Mouse (Mus musculus) neural tube, embryonic 15.5 days (tissue): Measurements from ENCODE around the gene Cdkal1. TPM values are rescaled to one million over a fixed set of nuclear protein-coding genes. Genes with fewer than 3 reads are reported as not detected.

ENCODE experiments used
- ATAC-seq: fragments of 200-750 bp; cut with Nextera tagmentation; 2 replicates; pipeline ENCODE4 v1.8.0; 2017; ENCODE audit warnings: mild to moderate bottlenecking, moderate TSS enrichment, moderate library complexity; ENCODE audit not compliant: low FRiP score
- H3K27ac ChIP-seq: fragments of 300-500 bp; sonication (generic); replicated peaks from 2 replicates; pipeline ENCODE4 v1.5.1; 2015; ENCODE audit warnings: mild to moderate bottlenecking, inconsistent platforms
- H3K27me3 ChIP-seq: fragments of 300-500 bp; sonication (generic); replicated peaks from 2 replicates; pipeline ENCODE4 v1.6.1; 2015; ENCODE audit warnings: inconsistent platforms
- H3K36me3 ChIP-seq: fragments of 300-500 bp; sonication (generic); 2 replicates; pipeline ENCODE4 v1.6.1; 2015; ENCODE audit warnings: inconsistent platforms
- H3K4me1 ChIP-seq: fragments of 300-500 bp; sonication (generic); 2 replicates; pipeline ENCODE4 v1.6.1; 2015; ENCODE audit warnings: inconsistent platforms
- H3K4me2 ChIP-seq: fragments of 300-500 bp; sonication (generic); 2 replicates; pipeline ENCODE4 v1.6.1; 2015; ENCODE audit warnings: inconsistent platforms, mild to moderate bottlenecking, moderate library complexity
- H3K4me3 ChIP-seq: fragments of 300-500 bp; sonication (generic); replicated peaks from 2 replicates; pipeline ENCODE4 v1.5.1; 2015; ENCODE audit warnings: mild to moderate bottlenecking, inconsistent platforms
- H3K9ac ChIP-seq: fragments of 300-500 bp; sonication (generic); replicated peaks from 2 replicates; pipeline ENCODE4 v1.6.1; 2015; ENCODE audit warnings: mild to moderate bottlenecking, inconsistent platforms
- H3K9me3 ChIP-seq: fragments of 300-500 bp; sonication (generic); replicated peaks from 2 replicates; pipeline ENCODE4 v1.6.1; 2016; ENCODE audit warnings: inconsistent platforms
- WGBS: fragments of 180-500 bp; shearing (Covaris S2); methylation state at CpG from one replicate; pipeline ENCODE4 v1.1.7; 2015; ENCODE audit warnings: mixed read lengths; 5-methylcytosine and 5-hydroxymethylcytosine counted together
- polyA plus RNA-seq: library from polyadenylated mRNA; unstranded; fragments of >200 nt; fragmentation: Nextera tagmentation; extraction: Ambion mirVana; gene quantifications from 2 replicates; pipeline ENCODE4 v1.2.1, GENCODE M21; 2015

Gene Cdkal1
- polyA plus RNA-seq, 1 experiment from 2014 or later = 20.4 TPM

- Histone ChIP-seq H3K4me3 (no peak overlapping the region), H3K4me1 (no peaks in the 10 kb centered on the region), H3K9me3 (no peaks in the 10 kb centered on the region), H3K27me3 (no peaks in the 10 kb centered on the region), H3K9ac (no peak overlapping the region), H3K4me2 (no peak overlapping the region), H3K36me3 (no peaks in the 10 kb centered on the region), H3K27ac (no peak overlapping the region)
- ATAC-seq = no peak
Measured at GRCm38 (mm10) chr13:29734496-29734895, 121.0 kb downstream of the Cdkal1 start.

DNA sequence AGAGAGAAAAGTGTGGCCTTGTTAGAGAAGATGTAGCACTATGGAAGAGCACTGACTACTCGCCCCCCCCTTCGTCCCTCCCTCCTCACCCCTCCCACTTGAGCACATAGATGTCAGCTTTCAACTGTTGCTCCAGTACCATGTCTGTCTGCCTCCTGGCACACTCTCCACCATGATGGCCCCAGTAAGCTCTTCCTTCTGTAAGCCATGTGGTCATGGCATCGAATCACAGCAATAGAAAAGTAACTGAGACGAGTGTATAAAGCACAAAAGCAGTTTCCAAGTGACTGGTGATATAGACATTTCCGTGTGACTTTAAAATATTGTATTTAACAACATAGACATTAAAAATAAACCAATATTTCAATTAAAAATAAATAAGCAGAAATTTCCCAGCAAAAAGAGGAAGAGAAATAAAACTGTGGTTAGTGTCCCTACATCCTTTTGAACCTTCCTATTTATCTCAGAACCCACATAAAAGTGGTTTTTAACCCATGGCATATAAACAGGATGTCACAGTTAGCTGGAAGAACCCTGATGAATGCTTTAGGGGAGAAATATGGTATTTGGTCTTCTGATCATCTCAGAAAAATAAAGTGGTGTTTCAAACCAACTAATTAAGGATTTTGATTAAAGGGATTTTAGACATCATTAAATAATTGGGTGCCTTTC, 129.2 kb downstream of the Cdkal1 start:
- Histone ChIP-seq H3K4me1 (0 out of 2 replicates have a peak, but pooled peaks cover 3% of the 10 kb centered on the region), H3K9me3 (no peaks in the 10 kb centered on the region), H3K4me3 (no peak overlapping the region), H3K27ac (no peak overlapping the region), H3K4me2 (no peak overlapping the region), H3K9ac (no peak overlapping the region), H3K27me3 (no peaks in the 10 kb centered on the region), H3K36me3 (no peaks in the 10 kb centered on the region)
- ATAC-seq = no peak
- WGBS = 88% methylated on average over 5 of the region's 5 CpGs

GRCm38 (mm10) chr13:29724855-29725254, 130.6 kb downstream of the Cdkal1 start:
- no peak overlapping the region for H3K4me3 ChIP-seq
- H3K36me3 ChIP-seq = no peaks in the 10 kb centered on the region
- H3K27me3 ChIP-seq = no peaks in the 10 kb centered on the region
- H3K4me2 ChIP-seq = no peak overlapping the region
- WGBS = 53% methylated on average over 6 of the region's 6 CpGs
- H3K9me3 ChIP-seq = no peaks in the 10 kb centered on the region
- no peak overlapping the region; the same call in 1 of the 2 replicates for H3K27ac ChIP-seq
- H3K4me1 ChIP-seq = 0 out of 2 replicates have a peak, but pooled peaks cover 3% of the 10 kb centered on the region
- H3K9ac ChIP-seq = no peak overlapping the region
- 0 out of 2 replicates have a peak, but pooled peaks have one; percentile 53 for ATAC-seq

GRCm38 (mm10) chr13:29723150-29723549, 132.3 kb downstream of the Cdkal1 start:
- 0 out of 2 replicates have a peak, but pooled peaks cover 3% of the 10 kb centered on the region for H3K4me1 ChIP-seq
- no peak overlapping the region for H3K4me3 ChIP-seq
- 41% methylated on average over 1 of the region's 1 CpGs for WGBS
- no peaks in the 10 kb centered on the region for H3K9me3 ChIP-seq
- no peak overlapping the region for H3K27ac ChIP-seq
- H3K9ac ChIP-seq = no peak overlapping the region
- ATAC-seq = no peak
- no peaks in the 10 kb centered on the region for H3K36me3 ChIP-seq
- no peak overlapping the region for H3K4me2 ChIP-seq
- no peaks in the 10 kb centered on the region for H3K27me3 ChIP-seq

GRCm38 (mm10) chr13:29721206-29721605, 134.3 kb downstream of the Cdkal1 start:
- no peaks in the 10 kb centered on the region for H3K36me3 ChIP-seq
- no peak for ATAC-seq
- no peak overlapping the region for H3K27ac ChIP-seq
- no peaks in the 10 kb centered on the region for H3K9me3 ChIP-seq
- no peak overlapping the region for H3K4me2 ChIP-seq
- 93% methylated on average over 5 of the region's 5 CpGs for WGBS
- H3K9ac ChIP-seq = no peak overlapping the region
- H3K27me3 ChIP-seq = no peaks in the 10 kb centered on the region
- no peak overlapping the region for H3K4me3 ChIP-seq
- H3K4me1 ChIP-seq = 0 out of 2 replicates have a peak, but pooled peaks cover 3% of the 10 kb centered on the region

GRCm38 (mm10) chr13:29716550-29716949, 138.9 kb downstream of the Cdkal1 start:
- WGBS = 73% methylated on average over 4 of the region's 4 CpGs
- no peak for ATAC-seq
- Histone ChIP-seq H3K4me1 (no peaks in the 10 kb centered on the region), H3K27me3 (no peaks in the 10 kb centered on the region), H3K4me2 (no peak overlapping the region), H3K9me3 (no peaks in the 10 kb centered on the region), H3K36me3 (no peaks in the 10 kb centered on the region), H3K4me3 (no peak overlapping the region), H3K27ac (no peak overlapping the region), H3K9ac (no peak overlapping the region)

DNA sequence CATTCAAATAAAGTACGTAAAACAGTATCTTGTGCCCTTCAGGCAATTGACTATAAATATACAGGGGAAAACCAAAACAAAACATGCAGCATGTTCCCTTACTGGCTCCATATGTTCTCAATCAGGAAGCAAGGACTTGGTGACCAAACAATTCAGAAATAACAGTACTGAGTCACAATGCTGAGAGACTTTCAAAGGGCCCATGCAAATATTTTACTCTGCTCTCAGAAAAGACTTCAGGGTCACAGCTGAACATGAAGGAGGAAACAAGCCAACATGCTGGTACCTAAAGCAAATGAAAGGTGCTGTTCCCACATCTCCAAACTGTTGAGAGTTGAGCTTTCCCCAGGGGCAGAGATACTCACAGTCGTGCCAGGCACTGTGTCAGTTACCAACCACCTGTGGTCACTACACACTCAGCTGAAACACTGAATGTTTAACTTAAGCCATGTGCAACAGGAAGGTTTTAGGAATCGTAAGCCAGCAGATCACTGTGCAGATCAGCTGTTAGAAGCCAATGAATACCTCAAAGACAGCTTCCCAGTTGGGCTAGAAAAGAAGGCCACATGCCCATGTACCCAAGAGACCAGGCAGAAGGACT, 140.1 kb downstream of the Cdkal1 start:
- 22% methylated on average over 3 of the region's 3 CpGs for WGBS

GRCm38 (mm10) chr13:29707620-29708019, 147.9 kb downstream of the Cdkal1 start:
- Histone ChIP-seq H3K27me3 (no peaks in the 10 kb centered on the region), H3K4me2 (no peak overlapping the region), H3K9me3 (no peaks in the 10 kb centered on the region), H3K36me3 (no peaks in the 10 kb centered on the region), H3K27ac (no peak overlapping the region), H3K9ac (no peak overlapping the region), H3K4me3 (no peak overlapping the region), H3K4me1 (no peaks in the 10 kb centered on the region)
- WGBS = 93% methylated on average over 3 of the region's 3 CpGs
- ATAC-seq = no peak

More for the DNA sequence above, 140.1 kb downstream of the Cdkal1 start:
- Histone ChIP-seq H3K27ac (no peak overlapping the region), H3K9me3 (no peaks in the 10 kb centered on the region), H3K36me3 (no peaks in the 10 kb centered on the region), H3K4me1 (no peaks in the 10 kb centered on the region), H3K9ac (no peak overlapping the region), H3K4me2 (no peak overlapping the region), H3K4me3 (no peak overlapping the region), H3K27me3 (no peaks in the 10 kb centered on the region)
- no peak for ATAC-seq

DNA sequence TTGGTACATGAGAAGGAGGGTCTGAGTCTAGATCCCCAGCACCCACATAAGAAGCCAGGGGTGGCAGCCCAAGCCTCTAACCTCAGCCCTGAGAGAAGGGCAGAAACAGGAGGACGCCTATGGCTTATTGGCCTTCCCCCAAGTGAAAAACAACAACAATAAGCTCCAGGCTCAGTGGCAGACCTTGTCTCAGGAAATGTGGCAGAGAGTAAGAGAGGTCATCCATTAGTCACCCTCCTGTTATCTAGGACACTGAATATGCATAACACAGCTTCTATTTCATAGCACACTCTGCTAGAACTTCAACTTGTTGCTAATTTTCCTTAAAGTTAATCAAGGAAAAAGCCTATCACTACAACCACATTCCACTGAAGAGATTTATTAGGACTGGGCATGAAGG, 154.1 kb downstream of the Cdkal1 start:
- Histone ChIP-seq H3K27me3 (no peaks in the 10 kb centered on the region), H3K36me3 (no peaks in the 10 kb centered on the region), H3K4me2 (no peak overlapping the region), H3K27ac (no peak overlapping the region), H3K4me1 (no peaks in the 10 kb centered on the region), H3K9ac (no peak overlapping the region), H3K9me3 (no peaks in the 10 kb centered on the region), H3K4me3 (no peak overlapping the region)
- no peak for ATAC-seq
- whole genome bisulfite sequencing = 72% methylated on average over 1 of the region's 1 CpGs

- no peak for ATAC-seq
- Histone ChIP-seq H3K36me3 (no peaks in the 10 kb centered on the region), H3K4me2 (no peak overlapping the region), H3K4me3 (no peak overlapping the region), H3K27ac (no peak overlapping the region), H3K9ac (no peak overlapping the region), H3K4me1 (no peaks in the 10 kb centered on the region), H3K27me3 (no peaks in the 10 kb centered on the region), H3K9me3 (no peaks in the 10 kb centered on the region)
- WGBS = 97% methylated on average over 5 of the region's 5 CpGs
Measured at GRCm38 (mm10) chr13:29699896-29700295, 155.6 kb downstream of the Cdkal1 start.

GRCm38 (mm10) chr13:29698307-29698985, 157.0 kb downstream of the Cdkal1 start:
- no peak for ATAC-seq
- Histone ChIP-seq H3K27me3 (no peaks in the 10 kb centered on the region), H3K9me3 (no peaks in the 10 kb centered on the region), H3K27ac (no peak overlapping the region), H3K4me3 (no peak overlapping the region), H3K4me2 (no peak overlapping the region), H3K4me1 (no peaks in the 10 kb centered on the region), H3K9ac (no peak overlapping the region), H3K36me3 (no peaks in the 10 kb centered on the region)
- WGBS = 72% methylated on average over 5 of the region's 5 CpGs

GRCm38 (mm10) chr13:29697230-29697629, 158.2 kb downstream of the Cdkal1 start:
- no peak for ATAC-seq
- Histone ChIP-seq H3K9ac (no peak overlapping the region), H3K27me3 (no peaks in the 10 kb centered on the region), H3K4me3 (no peak overlapping the region), H3K27ac (no peak overlapping the region), H3K36me3 (no peaks in the 10 kb centered on the region), H3K4me2 (no peak overlapping the region), H3K4me1 (no peaks in the 10 kb centered on the region), H3K9me3 (no peaks in the 10 kb centered on the region)
- WGBS = 76% methylated on average over 3 of the region's 3 CpGs
